Mouse (Mus musculus) urinary bladder, postnatal 25 days (tissue): ENCODE results near the gene Klhl42.

Experiments
- DNase-seq: peaks from one replicate; pipeline ENCODE4 v3.0.0; 2022; ENCODE audit warnings: low spot score

Klhl42 gene

DNA sequence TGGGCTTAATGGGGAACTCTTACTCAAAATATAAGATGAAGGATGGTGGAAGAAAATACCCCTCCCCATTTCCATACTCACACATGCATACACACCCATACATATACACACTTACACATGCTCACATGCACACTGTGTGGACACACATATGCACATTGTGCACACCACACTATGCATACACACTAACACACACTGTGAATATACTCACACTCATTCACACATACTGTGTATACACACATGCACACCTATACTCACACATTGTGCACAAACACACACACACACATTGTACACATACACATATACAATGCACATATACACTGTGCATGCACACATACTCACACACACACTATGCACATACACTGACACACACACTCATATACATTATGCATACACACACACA, 60.7 kb downstream of the Klhl42 start:
- no peak for DNase-seq

DNA sequence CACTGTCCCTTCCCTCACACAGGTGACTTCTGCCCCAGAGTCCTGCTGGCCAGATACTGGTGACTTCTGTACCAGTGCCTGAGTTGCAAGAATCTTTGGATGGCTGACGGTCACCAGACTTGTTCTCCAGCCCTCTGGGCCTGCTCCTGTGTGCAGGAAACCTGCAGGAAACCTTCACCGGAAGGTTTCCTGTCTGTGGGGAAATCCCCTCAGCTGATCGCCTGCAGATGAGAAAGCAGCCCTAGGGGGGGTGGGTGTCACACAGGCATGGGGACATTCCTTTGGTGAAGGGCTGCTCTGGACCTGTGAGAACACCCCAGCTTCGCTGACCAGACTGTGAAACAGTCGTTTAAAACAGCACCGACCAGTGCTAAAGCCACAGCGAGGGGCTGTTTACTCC, 63.9 kb downstream of the Klhl42 start:
- DNase-seq = no peak

- no peak for DNase-seq
These were observed 70.8 kb downstream of the Klhl42 start for GRCm38 (mm10) chr6:147161818-147162584.
